Mouse (Mus musculus) intestine, embryonic 14.5 days (tissue): ENCODE measurements at regions not wholly inside any gene's neighbourhood (a gene's known extent, or its start where the extent isn't known, plus 50 kb on each side); places are given as distances from the start of the nearest gene placed in this dataset.

Experiments used
- ATAC-seq: fragments of 200-750 bp; cut with Nextera tagmentation; replicated peaks from 2 replicates; pipeline ENCODE4 v1.8.0; 2017; ENCODE audit warnings: low read depth, moderate number of reproducible peaks, moderate TSS enrichment, moderate library complexity; ENCODE audit not compliant: low FRiP score, low TSS enrichment
- DNase-seq: peaks from one replicate; pipeline ENCODE4 v3.0.0-alpha.2; 2018; ENCODE audit warnings: low spot score
- H3K27ac ChIP-seq: fragments of 300-500 bp; sonication (generic); 2 replicates; pipeline ENCODE4 v1.5.1; 2014; ENCODE audit warnings: low read depth, mild to moderate bottlenecking, control low read depth
- H3K27me3 ChIP-seq: fragments of 300-500 bp; sonication (generic); replicated peaks from 2 replicates; pipeline ENCODE4 v1.6.1; 2014; ENCODE audit warnings: low read length, control low read depth; ENCODE audit not compliant: control insufficient read depth, insufficient read depth
- H3K36me3 ChIP-seq: fragments of 300-500 bp; sonication (generic); 2 replicates; pipeline ENCODE4 v1.6.1; 2014; ENCODE audit warnings: low read length, control low read depth; ENCODE audit not compliant: control insufficient read depth, insufficient read depth
- H3K4me1 ChIP-seq: fragments of 300-500 bp; sonication (generic); replicated peaks from 2 replicates; pipeline ENCODE4 v1.6.1; 2014; ENCODE audit warnings: low read length, control low read depth, mixed read lengths; ENCODE audit not compliant: control insufficient read depth, insufficient read depth
- H3K4me2 ChIP-seq: fragments of 300-500 bp; sonication (generic); 2 replicates; pipeline ENCODE4 v1.6.1; 2014; ENCODE audit warnings: low read length
- H3K4me3 ChIP-seq: fragments of 300-500 bp; sonication (generic); 2 replicates; pipeline ENCODE4 v1.5.1; 2014; ENCODE audit warnings: low read depth, low read length, control low read depth, mixed read lengths
- H3K9ac ChIP-seq: fragments of 300-500 bp; sonication (generic); 2 replicates; pipeline ENCODE4 v1.6.1; 2014; ENCODE audit warnings: mild to moderate bottlenecking, low read length
- H3K9me3 ChIP-seq: fragments of 300-500 bp; sonication (generic); 2 replicates; pipeline ENCODE4 v1.6.1; 2016; ENCODE audit warnings: low read length, control low read depth; ENCODE audit not compliant: control insufficient read depth
- WGBS: fragments of 180-500 bp; shearing (Covaris S2); extraction: QIAGEN DNeasy Blood & Tissue Kit; methylation state at CpG from one replicate; pipeline ENCODE4 v1.1.7; 2014; 5-methylcytosine and 5-hydroxymethylcytosine counted together

DNA sequence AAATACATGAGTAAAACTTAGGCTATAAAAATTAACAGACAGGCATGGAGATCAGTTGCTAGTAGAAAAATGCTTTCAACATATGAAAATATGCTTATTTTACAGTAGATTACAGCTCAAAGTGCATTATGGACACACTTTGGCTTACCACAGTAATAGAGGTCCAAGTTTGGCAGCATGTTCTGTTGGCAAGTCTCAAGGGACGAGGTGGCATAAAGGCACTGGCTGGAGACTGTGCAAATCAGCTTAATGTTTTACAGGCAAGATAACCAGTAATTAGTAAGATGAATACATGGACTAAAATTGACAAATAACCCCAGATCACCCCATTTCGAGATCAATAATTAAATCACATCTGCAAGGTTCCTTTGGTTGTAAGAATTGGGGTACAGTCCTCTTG is 68.0 kb upstream of the Tmem26 start:
- H3K27me3 ChIP-seq, result no peaks in the 10 kb centered on the region
- 79% methylated on average over 2 of the region's 2 CpGs for WGBS

DNA sequence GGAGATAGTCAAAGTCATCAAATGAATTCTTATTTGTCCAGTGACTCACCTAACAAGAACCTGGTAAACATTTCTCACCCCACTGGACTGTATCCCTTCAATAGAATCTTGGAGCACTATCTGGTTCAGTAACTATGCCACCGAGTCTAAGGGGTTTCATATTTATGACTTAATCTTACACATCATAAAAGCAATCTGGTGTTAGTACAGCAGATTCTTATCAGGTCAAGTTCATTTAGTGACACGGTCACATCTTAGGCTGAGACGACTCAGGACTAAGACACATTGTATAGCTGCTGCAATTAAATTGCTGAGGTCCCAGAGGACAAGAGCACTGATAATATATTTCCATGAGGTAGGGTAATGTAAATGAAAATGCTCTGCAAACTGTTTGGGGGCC is 57.4 kb upstream of the Tmem26 start:
- H3K9ac ChIP-seq, result no peak overlapping the region
- H3K4me3 ChIP-seq, result no peak overlapping the region
- WGBS, result 62% methylated on average over 3 of the region's 3 CpGs
- H3K4me2 ChIP-seq, result no peak overlapping the region
- no peaks in the 10 kb centered on the region for H3K9me3 ChIP-seq
- no peaks in the 10 kb centered on the region for H3K36me3 ChIP-seq
- no peak overlapping the region for H3K27ac ChIP-seq
- DNase-seq, result no peak
- no peaks in the 10 kb centered on the region; the same call in 1 of the 2 replicates for H3K4me1 ChIP-seq
- no peaks in the 10 kb centered on the region for H3K27me3 ChIP-seq
- peak; percentile 62 for ATAC-seq

More for the DNA sequence above, 68.0 kb upstream of the Tmem26 start:
- H3K4me2 ChIP-seq, result no peak overlapping the region
- H3K4me1 ChIP-seq, result no peaks in the 10 kb centered on the region
- H3K9ac ChIP-seq, result no peak overlapping the region
- no peak for DNase-seq
- H3K4me3 ChIP-seq, result no peak overlapping the region
- no peaks in the 10 kb centered on the region for H3K36me3 ChIP-seq
- H3K27ac ChIP-seq, result no peak overlapping the region
- ATAC-seq, result no peak
- no peaks in the 10 kb centered on the region for H3K9me3 ChIP-seq

DNA sequence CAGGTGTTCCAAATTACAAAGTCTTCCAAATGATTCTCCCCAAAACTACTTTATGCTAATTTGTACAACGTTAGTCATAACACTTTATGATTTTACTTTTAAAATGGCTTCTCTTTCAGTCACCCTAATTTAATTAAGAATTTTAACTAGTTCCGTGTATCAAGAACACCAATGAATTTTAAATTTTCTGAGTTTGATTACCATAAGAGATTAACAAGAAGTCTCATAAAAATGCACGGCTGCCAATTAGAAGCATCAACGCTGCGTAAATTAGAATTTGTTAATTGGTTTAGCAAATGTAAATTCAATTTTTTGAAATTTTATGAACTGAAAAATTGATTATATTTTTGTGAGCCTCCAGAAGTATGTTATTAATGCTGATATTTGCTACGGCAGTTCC is 54.1 kb upstream of the Tmem26 start:
- Histone ChIP-seq H3K4me1 (no peaks in the 10 kb centered on the region; the same call in 1 of the 2 replicates), H3K4me3 (no peak overlapping the region), H3K27ac (no peak overlapping the region), H3K9ac (no peak overlapping the region), H3K4me2 (no peak overlapping the region), H3K9me3 (no peaks in the 10 kb centered on the region), H3K27me3 (no peaks in the 10 kb centered on the region), H3K36me3 (no peaks in the 10 kb centered on the region)
- ATAC-seq (no peak), DNase-seq (no peak)
- WGBS, result 92% methylated on average over 6 of the region's 6 CpGs

DNA sequence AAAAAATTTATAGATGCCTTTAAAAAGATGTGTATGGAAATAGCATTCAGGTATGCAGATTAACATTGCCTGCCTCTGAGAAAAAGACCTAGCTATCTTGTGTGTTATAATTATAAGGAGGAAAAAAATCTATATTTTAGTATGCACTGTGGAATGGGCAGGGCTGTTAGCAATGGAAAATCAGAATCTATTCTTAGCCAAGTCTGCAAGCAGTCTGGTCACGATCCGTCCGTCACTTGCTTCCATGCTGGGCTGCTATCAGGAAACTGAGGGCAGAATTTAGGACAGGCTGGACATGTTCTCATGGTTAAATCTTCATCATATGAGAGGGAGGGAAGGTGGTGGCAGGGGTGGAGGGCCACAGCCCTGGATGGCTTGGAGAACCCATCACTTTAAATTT is 53.5 kb upstream of the Tmem26 start:
- WGBS, result 83% methylated on average over 3 of the region's 3 CpGs
- no peak overlapping the region for H3K4me3 ChIP-seq
- ATAC-seq (no peak), DNase-seq (no peak)
- H3K36me3 ChIP-seq, result no peaks in the 10 kb centered on the region
- H3K4me2 ChIP-seq, result no peak overlapping the region
- H3K9me3 ChIP-seq, result no peaks in the 10 kb centered on the region
- H3K4me1 ChIP-seq, result no peaks in the 10 kb centered on the region; the same call in 1 of the 2 replicates
- no peaks in the 10 kb centered on the region for H3K27me3 ChIP-seq
- no peak overlapping the region for H3K27ac ChIP-seq
- no peak overlapping the region for H3K9ac ChIP-seq

DNA sequence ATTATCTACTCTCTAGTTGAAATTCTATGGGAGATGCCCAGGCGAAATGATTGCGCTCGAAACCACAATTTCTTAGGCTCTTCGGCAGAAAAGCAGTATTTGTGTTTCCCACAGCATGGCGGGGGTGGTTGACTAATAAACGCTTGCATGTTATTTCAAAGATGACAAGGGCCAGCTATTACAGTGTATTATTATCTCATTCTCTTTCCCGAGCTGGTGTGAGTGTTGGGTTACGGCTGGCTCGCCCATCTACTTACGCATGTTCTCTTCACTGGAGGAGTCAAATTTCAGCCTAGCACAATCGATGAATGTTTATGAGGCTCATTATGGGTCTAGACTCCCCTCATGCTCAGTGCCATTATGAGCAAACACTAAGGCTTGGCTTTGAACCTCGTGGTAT is 51.2 kb upstream of the Tmem26 start:
- DNase-seq (no peak), ATAC-seq (no peak)
- Histone ChIP-seq H3K4me3 (no peak overlapping the region), H3K4me2 (no peak overlapping the region), H3K4me1 (no peaks in the 10 kb centered on the region), H3K9me3 (no peaks in the 10 kb centered on the region), H3K27ac (no peak overlapping the region), H3K9ac (no peak overlapping the region), H3K27me3 (no peaks in the 10 kb centered on the region), H3K36me3 (no peaks in the 10 kb centered on the region)
- WGBS, result 69% methylated on average over 12 of the region's 12 CpGs

DNA sequence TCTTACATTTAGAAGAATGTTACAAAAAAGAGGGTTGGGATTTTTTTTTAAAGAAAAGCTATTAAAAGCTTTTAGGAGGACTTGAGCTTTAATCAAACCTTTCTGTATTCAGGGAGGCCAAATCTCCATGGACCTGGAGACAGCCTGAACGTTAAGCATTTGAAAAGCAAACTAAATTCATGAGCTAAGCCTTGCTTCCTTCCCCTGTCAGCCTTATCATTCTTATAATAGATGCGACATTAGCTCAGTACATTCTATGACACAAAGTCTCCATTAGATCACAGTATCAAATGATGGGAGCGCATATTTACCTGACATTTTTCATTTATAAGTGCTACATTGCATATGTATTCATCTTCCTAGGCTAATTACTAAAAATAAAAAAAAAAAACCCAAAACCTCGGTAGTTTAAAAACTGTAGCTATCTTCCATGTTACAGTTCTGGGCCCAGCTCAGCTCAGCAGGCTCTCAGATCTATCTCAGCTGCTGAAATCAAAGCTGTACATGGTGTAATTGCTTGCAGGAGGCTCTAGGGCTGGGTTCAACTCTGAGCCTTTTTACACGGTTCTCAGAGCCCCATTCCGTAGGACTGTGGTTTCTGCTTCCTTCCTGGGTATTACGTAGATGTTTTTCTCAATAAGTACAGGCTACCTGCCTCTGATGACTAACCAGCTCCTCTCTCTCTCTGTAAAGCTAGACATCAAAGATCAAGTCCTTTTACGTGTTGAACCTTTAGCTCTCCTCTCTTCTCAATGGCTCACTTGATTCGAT is 50.2 kb upstream of the Tmem26 start:
- no peak for ATAC-seq
- WGBS, result 75% methylated on average over 9 of the region's 9 CpGs
- no peak overlapping the region for H3K4me3 ChIP-seq
- no peak overlapping the region for H3K9ac ChIP-seq
- no peaks in the 10 kb centered on the region for H3K4me1 ChIP-seq
- H3K27ac ChIP-seq, result no peak overlapping the region
- no peaks in the 10 kb centered on the region for H3K36me3 ChIP-seq
- H3K27me3 ChIP-seq, result no peaks in the 10 kb centered on the region
- DNase-seq, result no peak
- H3K9me3 ChIP-seq, result no peaks in the 10 kb centered on the region
- no peak overlapping the region for H3K4me2 ChIP-seq
